Mouse (Mus musculus) frontal cortex, postnatal 36 days (tissue): ENCODE results near the gene Inafm2.

Source experiments
- DNase-seq, 2 experiments: peaks; one replicate each; pipeline ENCODE4 v3.0.0; 2022; ENCODE audit warnings: low spot score in 2 of 2

Inafm2 gene

DNA sequence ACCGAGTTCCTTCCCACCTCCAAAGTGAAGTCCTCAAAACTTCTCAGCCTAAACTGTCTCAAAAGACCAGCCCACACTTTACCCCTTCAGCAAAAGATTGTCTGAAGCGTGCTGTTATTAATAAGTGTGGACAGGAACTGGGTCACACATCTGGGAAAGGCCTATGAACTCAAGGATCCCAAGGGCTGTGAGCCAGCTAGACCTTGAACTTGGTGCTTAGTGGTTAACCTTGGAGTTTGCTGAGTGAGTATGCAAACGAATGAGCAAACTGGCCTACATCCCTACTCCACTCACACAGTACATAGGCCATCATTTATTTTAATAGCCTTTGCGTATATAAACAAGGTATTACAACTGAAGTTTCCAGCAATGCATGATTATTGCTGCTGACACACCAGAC is 20.0 kb upstream of the Inafm2 start:
- DNase-seq, result no peak

- no peak for DNase-seq
Measured at GRCm38 (mm10) chr2:118726873-118727272, 18.7 kb upstream of the Inafm2 start.

DNA sequence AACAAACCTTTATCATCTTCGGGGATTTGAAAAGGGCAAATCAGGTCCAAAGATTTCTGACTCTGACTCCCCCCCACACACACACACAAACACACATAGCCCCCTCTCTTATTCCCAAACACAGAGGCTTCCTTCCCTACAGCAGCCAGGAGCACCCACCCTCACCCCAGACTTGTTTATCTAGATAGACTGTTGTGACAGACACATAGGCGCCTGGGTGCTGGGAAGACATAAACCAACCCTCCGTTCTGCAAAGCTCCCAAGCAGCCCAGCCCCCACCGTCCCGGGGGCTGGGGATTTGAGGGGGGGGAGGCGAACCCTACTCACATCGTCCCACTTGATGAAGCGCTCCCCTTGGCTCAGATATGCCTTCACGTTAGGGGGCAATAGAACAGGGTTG is 17.6 kb upstream of the Inafm2 start:
- DNase-seq, result no peak

DNA sequence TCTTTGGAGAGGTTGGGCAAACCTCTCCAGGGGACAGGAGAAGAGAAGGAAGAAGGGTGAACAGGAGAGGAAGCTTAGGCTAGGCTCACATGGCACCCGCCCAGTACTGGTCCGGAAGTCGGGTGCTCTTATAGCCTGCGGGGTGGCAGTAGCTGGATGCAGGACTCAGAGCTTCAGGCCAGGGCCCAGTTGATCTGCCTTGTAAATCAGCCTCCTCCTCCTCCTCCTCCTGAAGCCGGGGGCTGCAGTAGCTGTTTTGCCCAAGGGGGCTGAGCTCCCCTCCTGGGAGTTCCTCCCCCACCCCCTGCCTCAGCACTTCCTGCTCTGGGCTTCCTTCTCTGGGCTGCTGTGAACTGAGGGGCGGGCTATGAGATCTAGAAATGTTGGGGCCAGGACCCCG is 17.2 kb upstream of the Inafm2 start, which contains the start of gene Plcb2:
Gene Plcb2, minus strand, starts transcription at position 102 of the 400 bp plus-strand sequence.
- DNase-seq, result no peak

GRCm38 (mm10) chr2:118729194-118729593 is 16.4 kb upstream of the Inafm2 start:
- no peak for DNase-seq

DNA sequence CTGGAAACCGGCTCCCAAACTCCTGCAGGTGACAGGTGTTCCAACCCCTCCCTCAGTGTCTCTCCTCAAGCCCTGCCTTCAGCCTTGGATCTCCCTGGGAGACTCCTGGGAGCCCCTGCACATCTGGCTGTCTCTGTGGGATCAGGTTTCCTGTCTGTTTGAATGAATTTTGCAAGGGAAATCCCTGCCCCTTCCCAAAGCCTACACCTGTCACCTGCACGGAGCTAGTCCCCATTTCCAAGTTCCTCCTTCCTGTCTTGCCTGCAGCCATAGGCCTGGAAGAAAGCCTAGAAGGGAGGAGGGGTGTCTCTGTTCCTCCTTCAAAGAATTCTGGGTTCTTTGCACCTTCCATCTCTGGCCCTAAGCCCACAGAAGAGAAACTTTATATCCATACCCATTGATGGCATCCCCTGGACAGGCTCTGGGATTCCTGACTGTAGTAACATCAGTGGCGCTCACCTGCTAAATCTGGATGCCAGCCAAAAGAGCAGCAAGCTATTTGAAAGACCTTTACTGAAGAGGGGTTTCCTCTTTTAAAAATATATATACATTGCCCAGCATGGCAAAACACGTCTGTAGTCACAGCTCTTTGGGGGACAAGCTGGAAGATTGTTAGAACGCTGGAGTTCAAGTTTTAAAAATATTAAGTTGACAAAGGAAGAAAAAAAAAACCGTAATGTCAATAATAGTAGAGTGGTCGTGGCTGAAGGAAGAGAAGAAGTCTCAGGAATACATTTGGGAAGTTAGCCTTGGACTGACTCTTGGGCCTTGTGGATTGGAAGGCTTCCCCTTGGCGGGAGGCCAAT is 15.5 kb upstream of the Inafm2 start:
- no peak for DNase-seq

DNA sequence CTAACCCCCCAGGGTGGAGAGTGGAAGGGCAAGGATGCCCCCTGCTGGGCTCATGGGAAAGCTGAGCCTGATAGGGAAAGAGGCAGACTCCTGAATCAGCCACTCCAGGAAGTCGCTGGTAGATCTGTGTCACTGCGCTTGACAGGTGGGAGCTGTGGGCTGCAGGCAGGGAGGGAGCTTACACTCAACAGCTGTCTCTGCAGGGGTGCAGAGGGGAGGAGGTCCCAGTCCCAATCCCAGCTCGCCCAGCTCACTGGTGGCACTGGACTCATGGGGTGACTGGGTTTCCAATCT is 15.0 kb upstream of the Inafm2 start:
- DNase-seq, result peak; percentile 76 to 79

DNA sequence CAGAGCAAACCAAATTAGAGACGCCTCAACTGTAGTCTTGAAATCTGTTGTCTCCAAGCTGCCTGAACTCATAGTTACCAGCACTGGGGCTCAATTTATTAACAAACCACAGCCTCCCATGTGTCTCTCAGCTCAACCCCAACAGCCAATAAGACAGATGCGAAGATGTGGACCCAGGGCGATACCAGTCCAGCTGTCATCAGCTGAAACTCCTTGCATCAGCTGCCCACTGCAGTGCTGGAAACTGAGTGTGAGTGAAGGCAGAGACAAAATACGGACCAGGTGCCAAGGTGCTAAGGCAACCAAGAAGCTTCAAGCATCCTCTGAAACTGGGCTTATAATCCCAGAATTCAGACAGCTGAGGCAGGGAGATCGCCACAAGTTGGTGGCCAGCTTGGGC is 13.6 kb upstream of the Inafm2 start:
- DNase-seq, result no peak

GRCm38 (mm10) chr2:118733341-118733740 is 12.2 kb upstream of the Inafm2 start:
- peak in 1 of 2 experiments; percentile 72 for DNase-seq

DNA sequence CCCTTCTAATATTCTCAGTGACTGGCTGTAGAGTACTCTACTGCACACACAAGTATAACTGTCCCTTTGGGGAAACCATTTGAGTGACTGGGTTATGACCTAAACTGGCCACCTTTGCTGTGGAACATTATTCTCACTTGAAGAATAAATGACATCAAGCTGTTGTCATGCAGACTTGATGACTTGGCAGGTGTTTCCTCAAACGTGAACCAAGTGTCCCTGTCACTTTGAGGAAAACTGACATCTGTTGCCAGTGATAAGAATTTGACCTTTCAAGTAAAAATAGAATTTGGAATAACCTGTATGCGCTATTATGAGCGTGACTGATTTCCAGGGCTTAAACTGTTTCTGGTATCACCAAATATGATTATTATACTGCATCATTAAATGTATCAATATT is 5.2 kb upstream of the Inafm2 start:
- no peak for DNase-seq

DNA sequence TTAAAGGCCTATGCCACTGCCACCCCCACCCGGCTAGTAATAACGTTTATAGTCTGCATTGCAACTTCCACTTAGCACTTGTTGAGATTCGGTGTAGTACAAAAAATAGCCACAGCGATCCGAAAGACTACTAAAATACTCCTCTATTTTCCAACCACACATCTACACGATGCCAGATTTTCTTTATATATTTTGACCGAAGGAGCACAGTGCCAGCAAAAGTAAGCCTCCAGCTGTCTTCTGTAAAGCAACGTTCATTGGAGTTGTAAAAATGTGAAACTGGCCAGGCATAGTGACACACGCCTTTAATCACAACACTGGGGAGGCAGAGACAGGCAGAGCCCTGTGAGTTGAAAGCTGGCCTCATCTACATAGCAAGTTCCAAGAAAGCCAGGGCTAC is 4.4 kb upstream of the Inafm2 start:
- peak in 1 of 2 experiments; percentile 70 for DNase-seq

- DNase-seq, result no peak
Measured at GRCm38 (mm10) chr2:118743261-118743943, 2.2 kb upstream of the Inafm2 start.

GRCm38 (mm10) chr2:118744621-118745020 is 937 bp upstream of the Inafm2 start:
- no peak for DNase-seq

- no peak for DNase-seq
Measured at GRCm38 (mm10) chr2:118745915-118746901, 650 bp downstream of the Inafm2 start.

- no peak for DNase-seq
Measured at GRCm38 (mm10) chr2:118747301-118747960, 1.9 kb downstream of the Inafm2 start.

GRCm38 (mm10) chr2:118749341-118749884 is 3.9 kb downstream of the Inafm2 start:
- DNase-seq, result no peak

DNA sequence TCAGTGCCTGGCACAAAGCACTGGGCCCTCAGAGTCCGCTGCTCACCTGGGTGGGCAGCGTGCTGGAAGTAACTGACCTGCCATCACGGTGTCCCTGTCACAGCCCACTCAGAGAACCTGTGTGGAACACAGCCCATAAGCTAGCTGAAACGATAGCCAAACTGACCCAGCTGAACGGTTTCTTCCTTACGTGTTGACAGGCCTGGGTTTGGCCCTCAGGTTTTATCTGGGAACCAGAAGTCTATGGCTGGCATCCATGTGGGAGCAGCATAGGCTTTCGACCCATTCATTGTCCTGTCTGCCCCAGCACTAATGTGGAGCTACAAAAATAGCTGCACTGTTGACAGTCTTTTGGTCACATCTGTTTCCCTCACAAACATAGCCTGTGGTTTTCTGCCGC is 4.9 kb downstream of the Inafm2 start:
- no peak for DNase-seq

DNA sequence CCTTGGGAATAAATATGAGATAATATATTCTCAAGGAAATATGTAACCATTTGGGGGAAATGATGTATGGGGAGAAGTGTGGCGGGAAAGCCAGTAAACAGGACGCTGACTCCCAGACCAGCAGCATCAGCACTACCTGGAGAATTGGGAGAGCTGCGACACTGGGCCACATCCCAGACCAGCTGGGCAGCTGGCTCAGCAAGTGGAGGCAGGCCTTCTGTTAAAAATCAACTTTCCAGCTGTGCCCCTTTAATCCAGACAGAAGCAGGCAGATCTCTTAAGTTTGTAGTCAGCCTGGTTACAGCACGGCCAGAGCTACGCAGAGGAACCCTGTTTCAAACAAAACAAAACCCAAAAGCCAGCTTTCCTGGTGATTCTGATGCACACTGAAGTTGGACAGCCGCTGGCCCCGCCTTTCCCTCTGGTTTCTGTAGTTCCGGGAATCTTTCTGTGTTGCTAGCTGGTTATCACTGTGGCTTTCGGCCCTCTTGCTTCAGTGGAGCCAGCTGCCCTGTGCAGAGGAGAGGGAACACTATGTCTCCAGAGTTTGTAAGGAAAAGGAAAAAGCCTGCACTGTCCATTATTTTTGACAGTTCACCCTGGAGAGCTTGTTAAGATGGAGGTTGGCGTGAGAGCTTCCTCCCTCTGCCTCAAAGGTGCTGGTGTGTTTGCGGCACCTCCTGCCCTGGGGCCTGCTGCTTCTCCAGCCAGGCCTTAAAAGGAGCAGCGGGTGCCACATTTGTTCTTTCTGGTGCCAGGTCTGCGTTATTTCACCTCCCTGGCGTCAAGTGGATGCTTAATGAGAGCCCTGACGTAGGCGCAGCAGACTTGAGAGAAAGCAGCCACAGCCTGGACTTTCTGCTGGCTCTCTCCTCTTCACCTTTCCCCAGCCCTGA is 6.6 kb downstream of the Inafm2 start:
- DNase-seq, result no peak

DNA sequence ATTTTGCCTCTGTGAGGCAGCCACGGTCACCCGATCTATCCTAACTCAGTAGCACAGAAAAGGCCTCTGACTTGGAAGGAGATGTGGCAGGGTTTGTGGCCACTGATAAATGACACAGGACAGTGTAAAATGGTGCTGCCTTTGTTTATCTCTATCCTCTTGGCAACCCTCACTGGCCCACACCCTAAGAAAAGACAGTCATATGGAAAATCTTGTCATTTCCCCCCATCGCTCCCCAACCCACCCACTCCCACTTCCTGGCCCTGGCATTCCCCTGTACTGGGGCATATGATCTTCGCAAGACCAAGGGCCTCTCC is 7.2 kb downstream of the Inafm2 start:
- DNase-seq, result no peak

DNA sequence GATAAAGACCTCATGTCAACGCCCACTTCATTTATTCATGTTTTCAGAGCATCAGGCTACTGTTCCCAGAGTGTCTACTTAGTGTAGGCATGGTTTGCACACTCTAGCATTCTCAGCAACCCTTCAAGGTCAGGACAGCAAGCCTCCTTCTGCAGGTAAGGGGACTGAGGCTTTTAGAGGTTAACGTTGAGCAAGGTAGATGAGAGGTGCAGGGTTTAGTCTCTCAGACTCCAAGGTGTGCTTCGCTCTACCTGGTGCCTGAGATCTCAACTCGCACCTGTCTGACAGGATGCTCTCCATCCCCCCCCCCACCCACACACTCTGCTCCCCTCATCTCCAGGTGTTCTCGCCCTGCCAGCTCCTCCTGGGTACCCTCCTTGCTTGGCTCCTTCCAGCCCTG is 8.6 kb downstream of the Inafm2 start:
- no peak for DNase-seq

DNA sequence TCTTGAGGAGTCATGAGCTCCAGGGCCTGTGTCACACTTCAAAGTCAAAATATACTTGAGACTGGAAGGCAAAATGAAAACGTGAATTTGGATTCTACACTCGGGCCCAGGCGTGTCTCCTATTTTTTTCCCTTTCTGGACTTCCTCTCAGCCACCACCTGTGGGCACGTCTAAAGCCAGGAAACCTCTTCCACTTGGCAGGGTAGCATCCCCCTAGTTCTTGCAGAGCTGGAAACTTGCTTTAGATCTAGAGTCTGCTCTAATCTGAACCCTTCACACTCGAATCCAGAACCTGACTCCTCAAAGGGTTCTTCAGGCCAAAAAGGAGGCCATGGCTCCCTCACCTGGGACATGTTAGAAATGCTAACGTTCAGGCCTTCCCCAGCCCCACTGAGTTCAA is 9.8 kb downstream of the Inafm2 start:
- DNase-seq, result no peak
